Mouse (Mus musculus): ENCODE data around the gene Gsta3. TPM values are rescaled to one million over a fixed set of nuclear protein-coding genes. Genes with fewer than 3 reads are reported as not detected.
"Not testable (repeated sequence)": the region's sequence is repeated elsewhere in the genome, so short reads cannot be mapped to it uniquely, and the experiment has no call there.

Gene Gsta3
- 1.0 TPM in 1 of 2 replicates, not detected in the other for total RNA-seq (2017)

DNA sequence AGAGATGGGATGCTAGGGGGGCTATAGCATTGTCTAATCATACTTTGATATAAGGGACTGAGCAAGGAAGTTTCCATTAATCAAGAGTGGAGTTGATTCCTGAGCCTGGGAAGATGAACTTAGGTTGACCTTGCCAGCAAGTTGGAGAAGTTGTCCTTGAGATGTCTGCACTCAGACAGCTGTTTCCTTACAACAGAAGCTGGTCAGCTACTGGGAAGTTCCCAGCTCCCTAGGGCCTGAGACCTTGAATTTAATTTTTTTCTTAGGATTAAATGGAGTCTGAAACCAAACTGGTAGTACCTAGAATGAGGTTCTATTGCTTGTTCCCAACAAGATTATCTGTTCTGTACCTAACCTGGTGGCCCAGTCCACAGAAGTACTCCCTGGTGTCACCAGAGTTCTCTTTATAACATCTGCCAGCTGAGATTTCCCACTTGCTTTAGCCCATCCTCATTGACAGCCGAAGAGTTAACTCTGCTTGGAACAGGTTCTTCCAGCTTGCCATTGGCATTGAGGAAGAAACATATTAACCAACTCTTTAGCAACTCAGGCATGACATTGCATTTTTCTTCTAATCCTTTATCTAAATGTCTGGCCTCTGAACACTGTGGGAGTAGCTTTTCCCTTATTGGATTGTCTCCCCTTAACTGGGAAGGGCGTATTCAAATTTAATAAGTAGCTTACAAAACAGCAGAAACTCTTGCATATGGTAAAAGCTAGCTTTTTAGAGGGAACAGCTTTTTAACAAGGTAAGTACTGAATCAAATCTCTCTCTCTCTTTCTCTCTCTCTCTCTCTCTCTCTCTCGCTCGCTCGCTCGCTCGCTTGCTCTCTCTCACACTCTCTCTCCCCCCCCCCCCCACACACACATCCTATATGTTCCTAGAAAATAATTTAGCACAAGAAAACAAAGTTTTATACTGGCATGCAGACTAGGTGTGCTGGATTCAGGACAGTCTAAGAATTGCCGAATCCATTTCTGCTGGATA is at the start of gene Gsta3:
Gene Gsta3 (plus strand): TSS at position 679 of the 988 bp plus-strand sequence.
- ATAC-seq (replicated peaks; ENCODE audit: low read depth, poor library complexity, severe bottlenecking): peak; percentile 96

DNA sequence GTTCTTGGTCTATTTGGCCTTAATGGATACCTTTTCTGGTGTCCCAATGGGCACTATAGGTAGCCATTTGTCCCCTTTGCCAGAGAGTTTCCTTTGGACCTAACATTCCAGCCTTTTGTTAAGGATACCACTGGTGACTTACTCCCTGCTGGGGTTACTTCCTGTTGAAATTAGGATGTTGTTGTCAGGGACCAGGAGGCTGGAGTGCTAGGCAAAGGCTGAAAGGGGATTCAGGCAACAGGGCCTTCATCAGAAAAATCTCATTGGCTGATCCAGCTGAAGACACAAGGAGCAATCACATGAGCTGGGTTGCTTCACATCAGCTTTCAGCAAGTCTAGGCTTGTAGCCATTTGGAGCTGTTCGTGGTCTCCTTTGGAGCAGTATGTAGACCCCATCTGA is 34.1 kb upstream of the Gsta3 start:
- no peak for ATAC-seq (replicated peaks; ENCODE audit: low read depth, poor library complexity, severe bottlenecking)

DNA sequence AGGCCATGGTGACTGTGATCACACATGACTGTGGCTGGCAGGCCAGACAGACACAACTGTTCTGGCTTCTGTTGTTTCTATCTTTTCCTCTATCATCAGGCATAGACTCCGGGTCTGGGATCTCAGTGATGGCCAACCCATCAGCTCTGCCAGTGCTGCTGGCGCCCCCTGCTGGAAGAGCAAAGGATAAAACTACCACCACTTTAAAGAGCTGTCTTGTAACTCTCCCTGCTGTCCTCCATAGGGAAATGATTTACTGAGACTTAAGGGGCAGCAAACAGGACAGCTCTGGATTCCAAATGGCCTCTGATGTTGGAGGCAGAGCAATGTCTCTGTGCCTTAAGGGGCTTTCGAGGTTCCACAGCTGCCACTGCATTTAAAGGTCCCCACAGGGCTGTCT is 26.9 kb upstream of the Gsta3 start:
- peak; percentile 76 for ATAC-seq (replicated peaks; ENCODE audit: low read depth, poor library complexity, severe bottlenecking)

DNA sequence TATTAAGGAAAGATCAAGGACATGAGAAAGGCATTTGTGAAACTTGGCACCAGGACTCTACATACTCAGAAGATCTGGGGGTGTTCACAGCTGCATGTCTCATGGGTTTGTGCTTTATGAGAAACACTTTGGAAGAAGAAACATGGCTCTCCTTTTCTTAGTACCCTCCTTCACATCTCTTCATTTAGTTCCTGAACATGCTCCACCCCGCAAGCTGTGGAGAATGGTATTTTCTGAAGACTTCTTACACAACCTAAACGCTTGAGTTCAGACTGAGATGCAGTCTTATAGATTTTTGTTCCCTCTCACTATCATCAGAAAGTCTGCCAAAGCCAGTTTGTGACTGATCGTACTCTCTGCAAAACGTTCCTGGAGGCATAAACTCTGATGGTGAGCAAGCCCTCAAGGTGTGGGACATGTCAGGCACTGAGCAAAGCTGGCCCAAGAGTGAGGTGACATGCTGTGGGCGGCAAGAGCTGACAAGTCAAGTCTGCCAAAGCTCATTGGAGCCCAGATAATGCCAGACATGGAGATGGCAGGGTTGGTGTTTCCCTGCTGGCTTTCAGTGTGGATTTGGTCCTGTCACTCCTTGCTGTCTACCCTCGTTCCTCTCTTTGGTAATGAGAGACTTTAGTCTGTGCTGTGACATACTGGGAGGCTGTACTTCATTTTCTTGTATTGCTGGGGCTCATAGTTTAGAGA is 26.2 kb upstream of the Gsta3 start:
- ATAC-seq (replicated peaks; ENCODE audit: low read depth, poor library complexity, severe bottlenecking): not testable (repeated sequence)

DNA sequence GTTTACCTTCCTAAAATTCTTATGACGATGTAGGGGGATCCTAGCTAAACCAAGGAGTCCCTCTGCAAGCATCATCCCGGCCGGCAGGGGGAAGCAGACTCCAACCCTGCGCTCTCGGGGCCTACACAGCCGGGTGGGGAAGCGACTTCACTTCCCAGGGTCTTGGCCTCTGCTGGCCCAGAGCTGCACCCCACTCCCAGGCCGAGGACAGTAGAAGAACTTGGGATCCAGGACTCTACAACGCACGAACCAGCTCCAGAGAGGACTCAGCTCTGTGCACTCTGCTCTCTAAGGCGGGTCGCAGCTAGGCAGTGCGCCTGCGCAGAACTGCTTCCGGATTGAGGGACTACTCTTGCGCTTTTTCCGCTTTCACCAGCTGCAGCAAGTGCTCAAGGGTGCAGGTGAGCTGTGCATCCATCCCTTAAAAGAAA is 21.9 kb upstream of the Gsta3 start, which contains the start of gene Tmem14a:
Gene Tmem14a (plus strand): TSS at position 87 of the 431 bp plus-strand sequence.
- ATAC-seq (replicated peaks; ENCODE audit: low read depth, poor library complexity, severe bottlenecking): peak; percentile 97

DNA sequence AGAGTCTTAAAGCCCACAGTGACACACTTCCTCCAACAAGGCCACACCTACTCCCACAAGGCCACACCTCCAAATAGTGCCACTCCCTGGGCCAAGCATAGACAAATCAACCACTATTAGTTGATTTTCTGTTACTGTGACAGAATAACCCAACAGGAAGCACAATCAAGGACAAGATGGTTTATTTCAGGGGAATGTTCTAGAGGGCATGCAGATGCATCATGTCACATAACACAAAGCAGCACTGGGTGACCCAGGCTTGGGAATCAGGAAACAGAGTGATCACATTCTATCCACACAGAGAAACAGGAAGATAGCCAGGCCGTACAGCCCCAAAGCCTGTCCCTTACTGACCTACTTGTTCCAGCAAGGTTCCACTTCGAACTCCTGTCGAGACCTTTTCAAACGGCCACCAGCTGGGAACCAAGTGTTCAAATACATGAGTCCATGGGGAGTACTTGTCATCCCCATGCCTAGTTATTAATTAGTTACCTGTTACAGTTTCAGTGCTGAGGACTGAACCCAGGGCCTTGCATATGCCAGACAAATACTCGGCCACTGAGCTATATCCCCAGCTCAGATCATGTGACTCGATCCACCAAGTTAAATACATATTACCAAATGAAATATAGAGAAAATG is 12.5 kb upstream of the Gsta3 start:
- ATAC-seq (replicated peaks; ENCODE audit: low read depth, poor library complexity, severe bottlenecking): 0 out of 2 replicates have a peak, but pooled peaks have one; percentile 22

DNA sequence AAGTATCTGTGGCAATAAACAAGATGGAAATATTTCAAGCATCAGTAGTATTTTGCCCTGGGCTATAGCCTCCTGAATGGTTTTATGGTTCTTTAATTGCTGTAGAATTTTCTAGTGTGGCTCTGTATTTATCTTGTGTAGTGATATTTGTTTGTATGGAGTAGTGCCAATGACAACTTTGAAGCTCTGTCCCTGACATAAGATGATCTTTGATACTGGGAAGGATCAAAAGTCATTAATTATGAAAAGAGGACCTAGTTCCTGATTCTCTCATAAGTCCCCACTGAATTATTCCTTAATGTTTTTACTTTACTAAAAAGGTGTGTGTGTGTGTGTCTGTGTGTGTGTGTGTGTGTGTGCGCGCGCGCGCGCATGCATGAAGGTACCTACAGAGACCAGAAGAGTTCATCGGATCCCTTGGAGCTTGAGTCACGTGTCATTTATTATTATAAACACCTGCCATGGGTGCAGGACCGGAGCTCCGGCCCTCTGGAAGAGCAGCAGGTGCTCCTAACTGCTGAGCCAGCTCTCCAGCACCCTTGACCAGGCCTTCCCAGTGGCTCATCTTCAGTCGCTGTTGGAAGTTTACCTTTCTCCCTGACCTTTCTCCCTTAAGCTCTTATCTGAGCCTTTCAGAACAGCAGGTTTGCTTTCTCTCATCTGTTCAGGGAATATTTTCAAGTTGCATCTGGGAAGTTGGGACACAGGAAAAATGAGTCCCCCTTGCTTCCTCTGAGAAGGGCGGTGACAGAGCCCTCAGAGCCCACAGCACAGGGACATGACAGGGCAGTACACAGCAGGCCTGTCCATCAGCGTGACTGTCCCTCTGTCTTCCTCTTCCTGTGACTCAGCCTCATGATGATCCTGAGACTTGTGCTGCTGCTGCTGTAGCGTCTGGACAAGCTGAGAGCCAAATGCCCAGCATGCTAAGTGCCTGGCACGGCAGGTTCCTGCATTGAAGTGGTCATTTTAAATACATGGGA is 11.4 kb upstream of the Gsta3 start:
- not testable (repeated sequence) for ATAC-seq (replicated peaks; ENCODE audit: low read depth, poor library complexity, severe bottlenecking)

DNA sequence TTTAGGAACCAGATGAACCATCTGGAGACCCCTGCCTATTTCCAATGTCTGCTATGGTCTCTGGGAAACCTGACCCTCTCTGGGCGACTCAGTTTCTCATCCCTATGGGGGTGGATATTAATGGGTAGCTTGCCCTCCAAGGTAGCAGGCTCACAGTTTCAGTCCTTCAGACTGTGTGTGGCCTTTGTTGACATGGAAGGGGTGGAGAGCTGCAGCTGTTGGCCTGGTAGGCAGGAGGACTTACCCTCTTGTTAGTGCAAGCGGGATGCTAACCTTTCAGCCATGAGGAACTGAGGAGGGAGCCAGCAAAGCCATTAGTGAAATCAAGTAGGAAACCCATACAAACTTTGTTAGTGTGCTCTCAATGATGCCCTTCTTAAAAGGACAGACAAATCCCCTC is 10.0 kb upstream of the Gsta3 start:
- ATAC-seq (replicated peaks; ENCODE audit: low read depth, poor library complexity, severe bottlenecking): no peak

DNA sequence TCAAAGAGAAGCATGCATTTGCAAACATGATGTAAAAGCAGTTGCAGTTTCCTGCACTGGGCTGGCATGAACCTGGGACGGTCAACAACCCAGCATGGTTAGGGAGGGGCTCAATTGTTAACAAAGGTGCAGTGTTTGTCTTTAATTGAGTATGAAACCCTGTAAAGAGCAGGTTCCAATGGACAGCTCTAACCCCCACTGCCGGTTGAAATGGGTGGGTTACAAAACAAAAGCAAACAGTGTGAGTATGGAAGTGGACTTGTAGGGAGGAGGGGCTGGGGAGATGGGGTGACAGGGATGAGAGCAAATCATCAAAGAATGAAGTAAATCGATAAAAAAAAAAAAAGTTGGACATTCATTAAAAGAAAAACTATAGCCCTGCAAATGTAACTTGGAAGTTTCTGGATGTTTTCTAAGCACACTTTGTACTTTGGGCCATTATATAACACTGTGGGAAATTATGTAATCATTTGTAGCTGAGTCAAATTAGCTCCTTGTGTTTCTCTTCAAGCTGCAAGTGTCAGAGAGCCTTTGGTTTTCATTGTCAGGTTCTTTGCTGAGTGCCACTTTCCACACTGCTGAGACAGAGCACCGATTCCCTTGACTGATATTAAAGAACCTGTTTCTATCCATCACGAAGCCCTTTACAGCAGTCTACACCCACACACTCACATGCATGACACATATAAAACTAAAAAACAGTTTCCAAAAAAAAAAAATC is 8.5 kb upstream of the Gsta3 start:
- no peak for ATAC-seq (replicated peaks; ENCODE audit: low read depth, poor library complexity, severe bottlenecking)

DNA sequence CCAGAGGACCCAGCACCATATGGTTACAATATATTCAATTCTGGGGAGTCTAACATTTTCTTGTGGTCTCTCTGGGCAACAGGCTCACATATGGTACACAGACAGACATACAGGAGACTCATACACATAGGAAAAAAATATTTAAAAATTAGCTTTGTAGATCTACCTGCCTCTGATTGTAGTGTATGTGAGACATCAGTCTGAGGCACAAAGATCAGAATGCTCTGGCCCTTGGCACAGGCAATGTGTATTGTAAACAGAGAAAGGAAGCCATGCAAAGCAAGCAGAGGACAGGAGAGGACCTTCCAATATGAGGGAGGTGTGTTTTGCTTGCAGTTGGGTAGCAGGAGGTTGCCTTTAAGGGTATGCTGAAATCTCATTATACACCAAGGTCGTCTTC is 7.9 kb upstream of the Gsta3 start:
- ATAC-seq (replicated peaks; ENCODE audit: low read depth, poor library complexity, severe bottlenecking): no peak

DNA sequence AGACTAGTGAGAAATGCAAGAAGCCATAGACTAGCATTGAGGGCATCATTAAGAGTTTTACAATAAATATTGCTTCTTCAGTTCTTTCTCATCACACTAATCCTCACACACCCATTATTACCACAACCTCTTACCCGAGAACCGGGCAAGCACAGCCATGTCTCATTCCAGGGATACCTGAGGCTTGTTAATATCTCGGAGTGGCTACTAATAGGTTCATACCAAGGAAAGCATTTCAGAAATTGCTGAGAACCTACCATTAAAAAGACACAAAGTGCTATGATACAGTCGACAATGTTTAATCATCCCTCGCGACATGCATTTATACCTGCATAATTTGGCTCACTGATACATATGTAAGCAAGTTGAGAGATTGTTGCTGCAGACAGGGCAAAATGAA is 5.0 kb upstream of the Gsta3 start:
- no peak for ATAC-seq (replicated peaks; ENCODE audit: low read depth, poor library complexity, severe bottlenecking)

DNA sequence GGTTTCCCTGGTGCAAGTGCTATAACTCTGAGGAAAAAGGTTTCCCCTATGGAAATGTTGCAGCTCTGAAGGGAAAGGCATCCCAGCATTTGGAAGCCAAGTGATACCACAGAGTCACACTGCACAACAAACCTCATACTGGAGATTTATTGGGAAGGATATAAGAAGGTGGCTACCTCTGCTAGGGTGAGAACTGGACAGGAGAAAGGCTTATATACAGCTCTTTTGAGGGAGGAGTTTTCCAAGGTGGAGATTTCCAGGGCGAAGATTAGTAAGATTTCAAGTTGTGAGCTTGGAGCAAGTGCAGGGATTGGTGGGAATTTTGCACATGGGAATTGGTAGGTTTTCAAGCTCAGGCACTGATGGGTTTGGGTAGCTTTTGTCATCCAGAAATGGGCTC is 707 bp downstream of the Gsta3 start:
- no peak for ATAC-seq (replicated peaks; ENCODE audit: low read depth, poor library complexity, severe bottlenecking)

DNA sequence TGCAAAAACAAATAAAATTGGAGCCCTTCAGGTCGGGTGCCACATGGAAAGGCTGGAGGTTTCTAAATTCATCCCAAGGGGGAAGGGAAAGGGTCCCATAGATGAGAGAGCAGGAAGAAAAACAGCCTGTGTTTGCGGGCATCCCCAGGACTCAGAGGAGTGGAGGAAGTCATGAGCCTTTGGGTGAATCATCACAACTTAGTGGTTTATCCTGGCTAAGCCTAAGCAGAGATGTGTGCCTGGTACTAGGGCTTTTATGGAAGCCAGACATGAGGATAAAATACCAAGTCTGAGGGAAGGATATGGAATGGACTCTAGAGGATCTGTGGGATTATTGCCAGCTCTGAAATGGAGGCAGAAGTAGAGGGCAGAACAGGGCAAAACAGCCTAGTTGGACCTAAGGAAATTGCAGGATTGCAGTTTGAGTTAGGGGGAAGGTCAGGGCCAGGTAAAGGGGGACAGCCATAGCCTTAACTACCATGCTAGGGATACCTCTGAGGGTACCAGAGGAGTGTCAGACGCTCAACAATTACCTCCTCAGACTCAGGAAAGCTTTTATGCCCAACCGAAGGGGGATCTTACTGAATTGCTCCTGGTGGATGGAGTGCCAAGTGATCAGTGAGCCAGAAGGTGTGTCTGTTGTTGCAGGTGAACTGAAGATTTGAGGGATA is 4.0 kb downstream of the Gsta3 start:
- no peak for ATAC-seq (replicated peaks; ENCODE audit: low read depth, poor library complexity, severe bottlenecking)

DNA sequence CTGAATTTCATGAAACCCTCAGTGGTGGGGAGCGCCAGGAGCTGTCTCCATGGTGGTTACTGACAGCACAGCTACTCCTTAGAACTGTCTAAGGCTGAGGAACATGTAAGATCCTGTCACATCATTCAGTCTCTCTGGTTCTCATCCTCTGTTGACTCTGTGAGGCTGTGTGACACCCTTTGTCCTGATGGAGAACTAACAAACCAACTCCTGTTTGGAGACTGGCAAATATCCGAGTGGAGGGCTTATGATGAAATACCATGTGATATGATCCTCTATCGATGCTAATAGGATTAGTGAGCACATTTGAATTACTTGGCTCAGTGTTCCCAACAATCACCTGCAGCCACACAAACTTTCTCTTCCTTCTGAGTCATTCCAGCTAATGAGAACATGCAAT is 5.7 kb downstream of the Gsta3 start:
- no peak for ATAC-seq (replicated peaks; ENCODE audit: low read depth, poor library complexity, severe bottlenecking)

DNA sequence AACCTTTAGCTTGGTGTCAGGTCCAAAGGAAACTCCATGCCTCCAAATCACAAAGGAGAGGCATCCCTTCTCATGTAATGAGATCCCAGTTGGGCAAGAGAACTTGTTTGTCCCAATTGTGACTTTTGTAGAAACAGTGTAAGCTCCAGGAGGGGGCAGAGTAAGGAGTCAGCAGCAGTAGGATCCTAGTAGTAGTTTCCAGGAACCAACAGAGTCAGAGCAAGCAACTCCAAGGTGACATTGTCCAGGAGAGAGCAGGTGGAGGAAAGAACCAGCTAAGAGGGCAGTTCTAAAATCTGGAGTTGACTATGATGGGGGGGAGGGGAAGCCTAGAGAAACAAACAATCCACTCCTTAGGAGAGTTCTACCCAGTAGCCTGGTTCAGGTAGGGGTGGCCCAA is 7.5 kb downstream of the Gsta3 start:
- ATAC-seq (replicated peaks; ENCODE audit: low read depth, poor library complexity, severe bottlenecking): no peak

DNA sequence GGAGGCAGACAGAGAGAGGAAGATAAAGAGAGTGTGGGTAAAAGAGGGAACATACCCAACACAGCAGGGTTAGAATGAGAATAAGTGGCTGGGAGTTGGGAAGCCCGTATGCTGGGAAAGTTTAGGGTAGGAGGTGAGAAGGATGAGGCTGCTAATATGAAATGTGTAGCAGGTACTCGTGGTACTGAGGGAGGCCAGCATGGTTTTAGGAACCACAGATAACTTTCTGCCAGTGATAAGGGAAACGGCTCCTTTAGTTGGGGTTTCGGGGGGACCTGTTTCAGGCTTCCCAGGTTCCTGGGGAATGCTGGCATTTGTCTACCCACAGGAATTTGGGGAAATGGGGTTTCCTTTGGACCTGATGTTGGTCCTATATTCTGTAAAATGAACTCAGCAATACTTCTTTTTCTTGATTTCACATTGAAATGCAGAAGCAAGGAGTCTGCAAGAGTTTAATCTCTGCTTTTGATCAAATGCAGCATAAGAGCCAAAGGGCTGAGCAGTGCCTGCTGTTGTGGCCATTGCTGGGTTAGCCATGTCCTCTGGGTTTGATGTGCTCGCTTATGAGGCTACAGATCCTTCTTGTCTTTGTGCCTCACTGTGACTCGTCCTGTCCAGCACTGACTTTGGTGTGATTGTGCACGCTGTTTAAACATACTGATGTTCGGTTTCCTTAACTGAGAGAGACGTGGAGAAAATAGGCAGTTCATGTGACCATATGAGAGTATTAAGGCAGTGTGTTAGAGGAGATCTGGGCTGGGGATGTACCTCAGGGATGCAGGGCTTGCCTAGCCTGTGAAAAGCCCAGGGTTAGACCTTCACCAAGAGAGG is 8.4 kb downstream of the Gsta3 start:
- 0 out of 2 replicates have a peak, but pooled peaks have one; percentile 42 for ATAC-seq (replicated peaks; ENCODE audit: low read depth, poor library complexity, severe bottlenecking)

DNA sequence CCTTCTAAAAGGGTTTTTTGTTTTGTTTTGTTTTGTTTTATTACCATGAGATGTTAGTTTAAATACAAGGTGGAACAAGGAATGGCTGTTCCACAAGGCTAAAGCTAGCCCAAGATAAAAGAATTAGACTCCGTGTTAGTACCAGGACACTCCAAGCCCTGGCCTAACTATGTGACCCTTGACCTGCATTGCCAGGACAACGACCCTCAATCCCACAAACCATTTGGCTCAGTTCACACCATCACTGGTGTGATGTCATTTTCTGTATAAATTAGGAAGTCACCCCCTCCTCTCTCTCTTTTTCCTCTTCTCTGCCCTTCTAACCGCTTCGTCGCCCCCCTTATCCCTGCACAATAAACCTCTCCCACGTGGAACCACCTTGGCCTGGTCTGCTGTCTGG is 11.3 kb downstream of the Gsta3 start:
- no peak for ATAC-seq (replicated peaks; ENCODE audit: low read depth, poor library complexity, severe bottlenecking)

Data from common myeloid progenitor, adult 5-6 weeks (primary cell).